Mouse (Mus musculus): ENCODE data around the gene Tnfrsf1a.

Gene Tnfrsf1a

DNA sequence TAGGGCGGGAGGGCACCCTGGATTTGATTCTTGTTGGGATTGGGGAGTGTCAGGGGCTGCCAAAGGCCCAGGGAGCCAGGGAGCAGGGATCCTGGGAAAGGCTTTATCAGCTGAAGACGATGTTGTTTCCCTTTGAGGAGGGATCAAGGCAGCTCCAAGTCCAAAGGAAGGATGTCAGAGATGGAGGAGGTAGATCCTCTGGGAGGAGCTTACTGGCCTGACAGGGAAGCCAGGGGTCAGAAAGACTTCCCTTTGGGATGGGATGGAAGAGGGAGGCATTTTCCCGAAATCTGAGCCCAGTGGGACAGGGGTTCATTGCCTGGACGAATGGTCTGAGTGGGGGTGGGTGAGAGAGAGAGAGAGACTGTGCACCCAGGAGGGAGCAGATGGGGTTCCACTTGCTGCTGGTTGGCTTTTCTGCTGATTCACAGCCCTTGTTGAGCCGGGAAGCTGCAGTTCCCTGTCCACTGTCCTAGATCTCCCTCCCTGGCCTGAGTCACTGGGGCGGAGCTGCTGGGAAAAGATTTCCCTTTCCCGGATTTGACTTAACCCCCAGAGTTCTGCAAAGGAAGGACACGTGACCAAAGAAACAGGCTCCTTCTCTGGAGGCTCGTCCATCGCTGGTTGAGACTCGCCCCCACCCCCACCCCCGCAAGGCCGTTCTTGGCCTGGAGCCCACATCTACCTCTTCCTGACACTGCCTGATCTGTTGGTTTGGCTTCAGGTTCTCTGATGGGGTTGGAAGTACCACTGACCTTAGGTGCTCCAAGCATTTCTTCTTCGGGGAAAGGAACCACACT, 5.4 kb downstream of the Tnfrsf1a start:
- peak; percentile 53 for DNase-seq (ENCODE audit: low spot score)

DNA sequence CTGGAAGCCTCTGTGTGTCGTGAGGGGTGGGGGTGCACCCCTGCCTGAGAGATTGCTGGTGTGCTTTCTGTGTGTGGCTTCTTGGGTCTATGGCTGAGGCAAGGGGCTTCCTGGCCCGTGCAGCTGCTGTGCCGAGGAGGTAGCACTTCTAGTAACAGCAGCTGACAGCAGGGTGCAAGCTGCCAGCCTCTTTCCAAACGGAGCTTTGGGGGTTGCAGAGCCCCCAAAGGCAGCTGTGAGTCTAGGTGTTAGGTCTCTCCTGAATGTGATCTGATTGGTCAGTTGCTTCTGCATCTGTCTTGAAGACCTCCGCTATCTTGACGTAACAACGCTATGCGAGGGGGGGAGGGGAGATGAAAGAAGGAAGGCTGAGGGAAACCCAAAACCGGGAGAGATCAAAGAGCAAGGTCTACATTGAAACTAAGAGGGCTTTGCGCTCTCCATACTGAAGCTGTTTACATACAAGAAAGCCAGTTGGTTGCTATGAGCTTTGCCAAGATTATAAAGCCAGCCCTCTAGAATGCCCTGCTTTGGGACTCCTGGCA, 6.1 kb downstream of the Tnfrsf1a start:
- DNase-seq (ENCODE audit: low spot score), result no peak

DNA sequence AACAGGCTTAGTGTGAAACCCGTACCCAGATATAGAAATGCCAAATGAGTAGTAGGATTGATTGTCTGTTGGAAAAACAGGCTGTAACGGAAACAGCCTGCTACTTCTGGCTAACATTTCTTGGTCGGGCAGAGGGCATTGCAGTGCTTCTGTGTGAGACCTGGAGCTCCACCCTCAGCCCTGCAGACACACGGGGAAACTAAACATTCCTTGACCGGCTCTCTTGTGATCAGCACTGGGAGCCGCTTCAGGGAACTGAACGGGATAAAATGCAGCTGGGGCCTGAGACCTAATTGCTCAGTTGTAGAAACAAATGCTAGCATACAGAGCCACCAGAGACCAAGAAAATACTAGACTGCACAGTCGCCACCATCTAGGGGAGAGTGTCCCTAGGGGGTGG, 7.1 kb downstream of the Tnfrsf1a start:
- DNase-seq (ENCODE audit: low spot score), result no peak

DNA sequence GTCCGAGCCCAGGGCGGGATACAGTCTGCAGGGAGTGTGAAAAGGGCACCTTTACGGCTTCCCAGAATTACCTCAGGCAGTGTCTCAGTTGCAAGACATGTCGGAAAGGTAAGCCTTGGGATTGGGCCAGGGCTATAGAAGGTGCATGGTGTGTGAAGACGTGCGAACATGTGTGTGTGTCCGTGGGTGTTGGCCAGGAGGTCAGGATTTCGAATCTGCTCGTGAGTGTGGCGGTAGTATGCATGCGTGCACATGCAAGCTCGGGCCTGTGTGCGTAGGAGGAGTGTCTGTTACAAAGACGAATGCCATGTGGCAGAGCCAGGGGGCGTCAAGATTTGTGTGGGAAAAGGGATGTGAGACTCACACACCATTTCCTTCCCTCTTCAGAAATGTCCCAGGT, 8.2 kb downstream of the Tnfrsf1a start:
- DNase-seq (ENCODE audit: low spot score), result no peak

DNA sequence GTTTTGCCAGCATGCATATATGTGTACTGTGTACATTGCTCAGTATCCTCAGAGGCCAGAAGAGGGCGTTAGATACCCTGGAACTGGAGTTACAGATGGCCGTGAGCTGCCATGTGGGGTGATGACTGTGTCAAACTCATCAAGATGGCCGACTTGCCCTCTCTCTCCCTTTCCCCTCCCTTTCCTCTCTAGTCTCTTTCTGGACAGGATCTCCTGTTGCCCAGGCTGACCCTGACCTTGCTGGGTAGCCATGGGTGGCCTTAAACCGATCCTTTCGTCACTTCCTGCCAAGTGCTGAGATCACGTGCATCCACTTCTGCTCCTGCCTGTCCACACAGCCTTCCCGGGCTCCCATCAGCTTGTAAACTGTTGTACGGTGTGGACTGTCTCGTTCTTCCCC, 10.8 kb downstream of the Tnfrsf1a start:
- DNase-seq (ENCODE audit: low spot score), result no peak

DNA sequence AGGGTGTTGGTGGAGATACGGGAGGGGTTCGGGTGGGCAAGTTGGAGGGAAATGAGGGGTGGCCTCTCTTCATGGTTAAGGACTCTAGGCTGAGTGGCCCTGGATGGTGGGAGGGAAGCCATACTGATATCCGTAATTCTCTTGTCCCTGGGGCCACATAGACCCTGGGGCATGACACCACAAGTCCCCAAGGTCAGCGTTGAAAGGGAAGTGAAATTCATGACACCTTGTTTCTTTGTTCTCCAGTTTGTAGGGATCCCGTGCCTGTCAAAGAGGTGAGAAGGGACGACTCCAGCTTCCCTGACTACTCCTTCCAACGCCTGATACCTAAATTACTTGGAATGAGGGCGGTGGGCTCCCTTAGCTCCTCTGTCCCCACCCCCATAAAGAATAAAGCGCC, 11.7 kb downstream of the Tnfrsf1a start:
- no peak for DNase-seq (ENCODE audit: low spot score)

DNA sequence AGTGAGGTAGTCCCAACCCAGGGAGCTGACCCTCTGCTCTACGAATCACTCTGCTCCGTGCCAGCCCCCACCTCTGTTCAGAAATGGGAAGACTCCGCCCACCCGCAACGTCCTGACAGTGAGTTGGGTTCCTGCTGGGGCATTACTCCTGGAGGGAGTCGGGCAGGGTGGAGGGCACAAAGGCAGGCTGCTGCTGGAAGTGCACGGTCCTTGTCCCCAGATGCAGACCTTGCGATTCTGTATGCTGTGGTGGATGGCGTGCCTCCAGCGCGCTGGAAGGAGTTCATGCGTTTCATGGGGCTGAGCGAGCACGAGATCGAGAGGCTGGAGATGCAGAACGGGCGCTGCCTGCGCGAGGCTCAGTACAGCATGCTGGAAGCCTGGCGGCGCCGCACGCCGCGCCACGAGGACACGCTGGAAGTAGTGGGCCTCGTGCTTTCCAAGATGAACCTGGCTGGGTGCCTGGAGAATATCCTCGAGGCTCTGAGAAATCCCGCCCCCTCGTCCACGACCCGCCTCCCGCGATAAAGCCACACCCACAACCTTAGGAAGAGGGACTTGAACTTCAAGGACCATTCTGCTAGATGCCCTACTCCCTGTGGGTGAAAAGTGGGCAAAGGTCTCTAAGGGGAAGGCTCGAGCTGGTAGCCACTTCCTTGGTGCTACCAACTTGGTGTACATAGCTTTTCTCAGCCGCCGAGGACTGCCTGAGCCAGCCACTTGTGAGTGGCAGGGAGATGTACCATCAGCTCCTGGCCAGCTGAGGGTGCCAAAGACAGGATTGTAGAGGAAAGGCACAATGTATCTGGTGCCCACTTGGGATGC, 12.5 kb downstream of the Tnfrsf1a start:
- DNase-seq (ENCODE audit: low spot score), result peak; percentile 50

DNA sequence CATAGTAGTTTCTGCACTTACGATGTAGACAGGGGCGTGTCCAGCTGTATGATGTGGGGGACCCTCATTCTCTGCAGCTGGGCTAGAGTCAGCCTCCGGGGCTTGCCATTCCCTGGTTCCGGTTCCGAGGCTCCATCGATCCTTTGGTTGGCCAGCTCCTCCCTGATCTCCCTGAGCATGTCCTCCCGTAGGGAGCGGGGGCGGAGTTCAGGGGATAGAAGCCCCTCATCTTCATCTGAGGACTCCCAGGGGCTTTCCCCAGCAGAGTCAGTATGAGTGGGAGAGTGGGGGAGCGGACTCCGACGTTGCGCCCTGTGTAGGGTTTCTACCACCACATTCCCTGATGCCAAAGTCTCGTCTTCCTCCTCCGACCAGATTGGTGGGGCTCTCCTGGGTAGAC, 13.9 kb downstream of the Tnfrsf1a start:
- DNase-seq (ENCODE audit: low spot score), result no peak

DNA sequence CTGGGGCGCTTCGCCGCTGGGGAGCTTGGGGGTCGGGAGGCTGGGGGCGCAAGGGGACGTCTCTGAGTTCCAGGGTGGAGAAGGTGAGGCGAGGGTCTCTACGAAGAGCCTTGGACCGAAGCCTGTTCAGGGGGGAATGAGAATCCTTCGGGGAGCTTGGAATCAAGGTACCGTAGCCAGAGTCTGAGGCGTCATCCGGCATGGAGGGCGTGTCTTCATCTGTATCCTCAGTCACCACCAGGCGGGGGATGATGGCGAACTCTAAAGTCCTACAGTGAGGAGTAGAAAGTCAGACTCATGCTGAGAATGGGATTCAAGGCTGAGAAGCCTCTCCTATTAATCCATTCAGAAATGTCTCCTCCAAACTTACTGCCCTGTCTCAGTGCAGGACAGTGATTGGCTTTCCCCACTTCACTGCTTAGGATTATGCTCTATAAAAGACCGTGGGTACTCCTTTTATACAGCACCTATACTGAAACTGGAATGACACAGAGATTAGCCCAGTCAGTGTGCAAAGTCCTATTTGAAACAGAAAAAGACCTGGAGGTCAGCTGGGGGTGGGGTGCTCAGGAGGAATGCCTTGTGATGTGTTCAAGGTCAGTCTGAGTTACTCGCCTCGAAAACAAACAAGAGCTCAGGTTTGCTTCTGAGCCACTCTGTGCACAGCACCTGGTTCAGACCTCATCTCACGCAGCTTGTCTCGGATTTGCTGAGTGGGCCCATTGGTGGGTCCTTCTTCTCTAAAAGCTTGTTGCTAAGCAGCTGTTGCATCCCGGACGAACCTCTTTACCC, 14.5 kb downstream of the Tnfrsf1a start:
- no peak for DNase-seq (ENCODE audit: low spot score)

DNA sequence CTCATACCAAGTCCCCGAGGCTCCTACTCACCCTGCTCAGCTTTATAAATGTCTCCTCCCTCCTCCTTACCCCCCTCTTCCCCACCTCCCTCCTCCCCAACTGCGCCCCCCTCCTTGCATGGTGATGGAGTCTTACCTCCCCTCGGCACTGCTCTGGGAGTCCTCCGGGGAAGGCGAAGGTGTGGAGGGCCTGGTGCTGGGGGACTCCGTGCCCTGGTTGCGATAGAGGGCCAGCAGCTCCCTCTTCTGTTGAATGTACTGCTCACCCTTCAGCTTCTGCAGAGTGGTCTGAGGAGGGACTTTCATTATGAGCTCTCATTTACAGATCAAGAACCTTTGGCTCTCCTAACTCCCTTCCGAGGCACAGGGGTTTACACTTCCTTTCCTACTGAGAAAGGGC, 15.3 kb downstream of the Tnfrsf1a start:
- no peak for DNase-seq (ENCODE audit: low spot score)

DNA sequence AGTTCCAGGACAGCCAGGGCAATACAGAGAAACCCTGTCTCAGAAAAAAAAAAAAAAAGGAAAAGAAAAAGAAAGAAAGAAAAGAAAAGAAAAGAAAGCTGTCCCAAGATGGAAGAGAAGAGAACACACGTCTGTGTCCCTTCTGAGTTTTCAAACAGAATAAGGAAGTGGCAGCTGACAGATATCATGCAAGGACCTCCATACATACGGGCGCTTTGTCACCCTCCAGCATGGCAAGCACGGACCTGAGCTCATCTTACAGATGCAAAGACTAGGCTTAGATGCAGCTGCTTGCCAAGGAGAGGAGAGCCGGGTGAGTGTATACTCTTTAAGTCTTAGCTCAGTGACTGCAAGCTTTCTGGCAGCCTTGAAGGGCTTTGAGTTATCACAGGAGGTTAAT, 16.4 kb downstream of the Tnfrsf1a start:
- no peak for DNase-seq (ENCODE audit: low spot score)

DNA sequence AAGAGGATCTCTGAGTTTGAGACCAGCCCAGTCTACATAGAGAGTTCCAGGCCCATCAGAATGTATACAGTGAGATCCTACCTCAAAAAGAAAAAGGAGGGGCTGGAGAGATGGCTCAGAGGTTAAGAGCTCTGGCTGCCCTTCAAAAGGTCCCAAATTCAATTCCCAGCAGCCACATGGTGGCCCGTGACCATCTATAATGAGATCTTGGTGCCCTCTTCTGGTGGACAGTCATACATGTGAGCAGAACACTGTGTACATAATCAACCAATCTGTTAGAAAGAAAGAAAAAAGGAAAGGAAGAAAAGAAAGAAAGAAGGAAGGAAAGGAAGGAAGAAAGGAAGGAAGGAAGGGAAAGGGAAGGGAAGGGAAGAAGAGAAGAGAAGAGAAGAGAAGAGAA, 17.0 kb downstream of the Tnfrsf1a start:
- DNase-seq (ENCODE audit: low spot score), result no peak

DNA sequence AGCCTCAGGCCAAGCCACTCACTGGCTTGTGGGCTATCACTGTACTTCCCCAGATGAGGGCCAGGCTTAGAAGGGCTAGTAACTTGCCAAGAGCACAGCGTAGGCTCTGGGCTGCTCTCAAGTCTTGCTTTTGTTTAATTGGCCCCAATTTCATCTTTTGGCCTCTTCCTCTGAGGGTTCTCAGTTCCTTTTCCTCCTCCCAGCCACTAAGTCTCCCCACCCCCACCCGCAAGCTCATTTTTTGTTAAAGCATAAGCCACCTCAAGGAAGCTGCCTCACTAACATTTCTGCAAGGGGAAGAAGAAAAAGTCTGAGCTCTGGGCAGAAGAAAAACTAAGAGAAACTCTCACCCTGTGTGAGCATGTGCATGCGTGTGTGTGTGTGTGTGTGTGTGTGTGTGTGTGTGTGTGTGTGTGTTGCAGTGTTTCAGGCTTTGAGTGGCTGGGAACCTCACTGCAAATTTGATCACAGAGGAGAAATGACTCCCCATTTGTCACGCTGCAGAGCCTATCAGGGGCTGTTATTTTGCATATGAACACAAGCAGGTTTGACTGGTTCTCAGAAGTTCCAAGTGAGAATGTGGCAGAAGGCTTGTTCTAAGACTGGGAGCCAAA, 18.7 kb downstream of the Tnfrsf1a start:
- DNase-seq (ENCODE audit: low spot score), result no peak

DNA sequence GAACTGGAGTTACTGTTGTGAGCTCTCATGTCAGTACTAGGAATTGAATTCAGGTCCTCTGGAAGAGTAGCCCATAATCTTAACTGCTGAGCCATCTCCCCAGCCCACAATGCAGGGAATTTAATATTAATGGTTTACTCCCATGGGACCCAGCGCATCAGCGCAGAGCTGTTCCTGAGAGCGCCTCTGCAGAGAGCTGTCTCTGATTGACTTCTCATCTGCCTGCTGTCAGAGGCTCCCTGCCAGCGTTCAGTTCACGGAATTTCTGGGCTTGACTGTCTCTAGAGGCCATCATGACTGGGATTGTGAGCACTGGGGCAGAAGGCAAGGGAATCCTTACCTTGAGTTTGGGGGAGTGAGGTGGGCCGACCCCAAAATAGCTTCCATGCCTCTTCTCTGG, 27.9 kb downstream of the Tnfrsf1a start:
- no peak for DNase-seq (ENCODE audit: low spot score)

DNA sequence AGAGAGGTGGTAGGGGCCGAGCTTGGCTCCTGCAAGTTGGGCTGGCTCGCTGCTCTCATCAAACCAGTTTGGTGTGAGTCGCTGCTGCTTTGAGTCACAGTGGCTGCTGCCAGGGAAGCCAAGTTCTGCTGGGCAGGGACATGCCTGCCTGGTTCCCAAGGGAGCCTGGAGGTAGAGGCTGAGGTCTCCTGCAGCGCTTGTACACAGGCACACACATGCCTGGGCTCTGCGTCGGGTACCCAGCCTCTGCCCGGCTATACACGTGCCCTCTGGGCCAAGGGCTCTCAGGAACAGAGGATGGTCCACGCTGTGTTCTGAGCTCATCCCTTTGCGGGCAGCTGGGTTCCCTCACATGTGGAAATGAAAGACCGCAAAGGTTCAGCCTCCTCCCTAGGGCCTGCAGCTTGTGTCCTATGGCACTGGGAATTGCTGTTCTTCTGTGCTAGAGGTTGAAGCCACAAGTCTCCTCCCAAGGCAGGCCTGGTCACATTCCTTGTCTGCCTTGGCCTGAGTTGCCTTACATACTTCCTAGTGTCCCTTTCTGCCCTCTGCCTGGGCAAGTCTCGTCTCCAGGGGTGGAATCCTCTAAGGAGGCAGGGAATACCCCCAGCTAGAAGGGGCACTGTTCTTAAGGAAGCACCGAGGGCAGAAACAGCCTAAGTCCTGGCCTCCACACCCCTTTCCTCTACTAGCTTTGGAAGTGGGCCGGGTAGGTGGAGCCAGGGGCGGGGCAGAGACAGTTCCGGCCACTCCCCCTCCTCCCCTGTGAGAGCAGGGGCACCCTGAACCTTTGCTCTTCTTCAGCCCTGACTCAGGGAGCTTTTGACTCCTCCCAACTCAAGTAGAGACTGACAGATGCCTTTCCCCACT, 28.7 kb downstream of the Tnfrsf1a start:
- DNase-seq (ENCODE audit: low spot score), result peak; percentile 78

DNA sequence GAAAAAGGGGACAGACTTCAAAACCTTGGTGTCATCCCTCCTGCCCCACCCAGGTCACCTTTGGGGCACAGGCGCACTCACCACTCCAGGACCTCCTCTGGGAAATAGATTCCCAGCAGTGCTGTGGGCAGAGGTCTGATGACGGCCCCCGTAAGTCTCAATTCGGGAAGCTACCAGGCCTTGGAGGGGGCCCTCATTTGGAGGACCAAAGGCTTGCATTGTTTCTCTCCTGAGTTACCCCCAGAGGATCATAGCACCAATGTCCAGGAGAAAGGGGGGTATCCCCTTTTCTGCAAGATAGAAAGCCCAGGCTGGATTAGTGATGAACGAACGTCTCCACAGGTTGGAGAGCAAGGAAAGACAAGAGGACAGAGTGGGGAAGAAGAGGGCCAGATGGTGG, 29.5 kb downstream of the Tnfrsf1a start:
- DNase-seq (ENCODE audit: low spot score), result no peak

DNA sequence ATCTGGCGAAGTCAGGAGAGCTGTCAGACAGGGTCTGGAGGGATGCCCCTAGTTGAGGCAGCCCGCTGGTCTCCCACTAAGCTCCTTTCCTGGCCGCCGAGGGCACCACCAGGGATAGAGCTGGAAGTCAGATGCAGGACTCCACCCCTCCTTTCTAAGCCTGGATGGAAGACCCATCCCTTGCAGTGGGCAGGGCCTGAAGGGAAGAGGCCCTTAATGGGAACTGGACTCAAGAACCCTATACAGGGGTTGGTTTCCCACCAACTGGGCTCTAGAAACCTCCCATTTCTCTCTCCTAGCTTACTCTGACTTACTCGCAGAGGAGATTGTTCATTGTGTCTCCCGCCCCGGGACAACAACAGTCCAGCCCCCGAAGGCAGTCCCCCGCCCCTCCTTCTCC, 30.6 kb downstream of the Tnfrsf1a start:
- DNase-seq (ENCODE audit: low spot score), result no peak

DNA sequence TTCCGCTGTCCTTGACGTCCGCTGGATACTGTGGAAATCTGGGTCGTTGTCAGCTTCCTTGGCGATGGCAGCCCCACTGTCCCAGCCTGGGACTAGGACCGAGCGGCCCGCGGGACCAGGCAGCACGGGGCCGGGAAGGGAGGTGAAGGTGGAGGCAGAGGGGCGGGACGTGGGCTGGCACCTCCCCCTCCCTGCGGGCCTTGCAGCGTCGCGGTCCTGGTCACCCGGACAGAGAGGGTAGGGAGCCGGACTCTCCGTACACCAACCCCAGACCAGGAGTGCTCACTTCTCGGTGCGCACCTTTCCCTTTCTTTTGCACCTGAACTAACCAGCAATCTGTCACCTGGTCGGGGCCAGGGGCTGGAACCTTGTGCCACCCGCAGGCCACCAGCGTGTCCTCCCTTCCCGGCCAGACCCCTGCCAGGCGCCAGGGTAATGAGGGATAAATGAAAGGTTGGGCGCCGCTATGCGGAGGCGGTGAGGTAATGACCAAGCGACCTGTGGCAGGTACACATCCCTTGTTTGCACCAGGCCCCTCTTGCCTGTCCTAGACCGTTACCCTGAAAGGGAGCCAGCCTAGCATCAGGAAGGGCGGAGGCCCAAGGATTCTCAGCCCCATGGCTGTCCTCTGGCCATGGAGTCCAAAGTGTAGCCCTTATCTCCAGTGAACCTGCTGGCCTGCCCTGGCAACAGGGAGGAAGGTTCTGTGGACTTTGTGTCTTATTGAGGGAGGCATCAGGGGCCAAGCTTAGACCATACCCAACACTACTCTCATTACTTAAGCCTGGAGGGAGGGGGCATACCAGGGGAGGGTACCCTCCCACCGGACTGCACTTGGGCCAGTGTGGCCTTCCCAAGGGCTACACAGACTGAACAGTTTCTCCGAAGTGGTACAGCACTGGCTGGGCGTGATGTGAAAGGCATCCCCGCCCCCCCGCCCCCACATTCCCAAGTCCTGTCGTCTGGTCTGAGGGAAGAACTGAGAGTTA, 31.5 kb downstream of the Tnfrsf1a start, which contains the start of gene Plekhg6:
TSS of gene Plekhg6 (minus strand) at position 422 of the 989 bp plus-strand sequence.
- DNase-seq (ENCODE audit: low spot score), result peak; percentile 43

DNA sequence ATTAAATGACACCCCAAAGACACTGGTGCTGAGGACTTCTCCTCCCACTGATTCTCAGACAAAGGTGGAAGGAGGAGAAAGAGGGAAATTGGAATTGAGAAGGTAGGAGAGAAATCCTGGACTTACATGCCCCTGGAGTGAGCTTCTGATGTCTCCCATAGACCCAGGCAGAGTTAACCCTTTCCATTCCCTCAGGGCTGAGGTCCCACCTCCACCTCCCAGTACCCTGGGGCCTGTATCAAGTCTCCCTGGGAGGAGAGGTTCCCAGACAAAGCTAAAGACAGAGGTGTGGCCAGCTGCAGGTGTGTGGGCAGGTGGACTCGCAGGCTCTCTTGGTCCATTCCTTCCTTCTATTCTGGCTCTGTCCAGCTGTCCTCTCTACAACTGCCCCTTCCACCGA, 32.9 kb downstream of the Tnfrsf1a start:
- DNase-seq (ENCODE audit: low spot score), result no peak
